Mouse (Mus musculus) frontal cortex, postnatal 10 days (tissue): ENCODE results near the gene Vmn1r7.
"Not testable (repeated sequence)": the region's sequence is repeated elsewhere in the genome, so short reads cannot be mapped to it uniquely, and the experiment has no call there.

Experiments used
- DNase-seq, 2 experiments: peaks; one replicate each; pipeline ENCODE4 v3.0.0; 2022; ENCODE audit warnings: low spot score in 2 of 2, mixed read lengths in 1 of 2

Vmn1r7 gene

GRCm38 (mm10) chr6:57025224-57025623, at the start of gene Vmn1r7:
Vmn1r7 (minus strand) TSS chr6:57025324.
- DNase-seq: not testable (repeated sequence)

GRCm38 (mm10) chr6:57066487-57066886, 41.4 kb upstream of the Vmn1r7 start, which contains the start of gene Vmn1r9:
Vmn1r9 (plus strand) TSS chr6:57066787.
- no peak for DNase-seq

- no peak for DNase-seq
Observed at GRCm38 (mm10) chr6:57063730-57064129, 38.6 kb upstream of the Vmn1r7 start.

GRCm38 (mm10) chr6:57034674-57035073, 9.6 kb upstream of the Vmn1r7 start:
- no peak for DNase-seq

- DNase-seq: no peak
Observed at GRCm38 (mm10) chr6:57031984-57032383, 6.9 kb upstream of the Vmn1r7 start, which contains the start of gene Vmn1r8. Vmn1r8 (plus strand) TSS chr6:57032284.

- DNase-seq: no peak
Observed at GRCm38 (mm10) chr6:56996943-56997342, 28.2 kb downstream of the Vmn1r7 start, which contains the start of gene Vmn1r6. Vmn1r6 (plus strand) TSS chr6:56997243.
